Mouse (Mus musculus) heart, embryonic 16.5 days (tissue): ENCODE results near the gene Mapk8ip2. TPM values are rescaled to one million over a fixed set of nuclear protein-coding genes. Genes with fewer than 3 reads are reported as not detected.
A peak's percentile ranks its signal among the peaks of the same experiment; 100 is the strongest.

ENCODE experiments used
- ATAC-seq: fragments of 200-750 bp; cut with Nextera tagmentation; replicated peaks from 2 replicates; pipeline ENCODE4 v1.8.0; 2017; ENCODE audit warnings: moderate number of reproducible peaks; ENCODE audit not compliant: insufficient read depth, low FRiP score; ENCODE audit errors: extremely low read depth
- H3K27ac ChIP-seq: fragments of 300-500 bp; sonication (generic); 2 replicates; pipeline ENCODE4 v1.5.1; 2014; ENCODE audit warnings: mild to moderate bottlenecking, low read length, control low read depth, moderate library complexity
- H3K27me3 ChIP-seq: fragments of 300-500 bp; sonication (generic); 2 replicates; pipeline ENCODE4 v1.6.1; 2014; ENCODE audit warnings: low read length, mixed read lengths; ENCODE audit not compliant: control insufficient read depth, insufficient read depth
- H3K36me3 ChIP-seq: fragments of 300-500 bp; sonication (generic); 2 replicates; pipeline ENCODE4 v1.6.1; 2014; ENCODE audit not compliant: control insufficient read depth, insufficient read depth
- H3K4me1 ChIP-seq: fragments of 300-500 bp; sonication (generic); 2 replicates; pipeline ENCODE4 v1.6.1; 2014; ENCODE audit warnings: low read length, mixed read lengths; ENCODE audit not compliant: control insufficient read depth, insufficient read depth
- H3K4me2 ChIP-seq: fragments of 300-500 bp; sonication (generic); 2 replicates; pipeline ENCODE4 v1.6.1; 2014; ENCODE audit warnings: low read depth, mild to moderate bottlenecking, control low read depth, low read length
- H3K4me3 ChIP-seq: fragments of 300-500 bp; sonication (generic); 2 replicates; pipeline ENCODE4 v1.5.1; 2014; ENCODE audit warnings: mild to moderate bottlenecking, control low read depth, low read length
- H3K9ac ChIP-seq: fragments of 300-500 bp; sonication (generic); 2 replicates; pipeline ENCODE4 v1.6.1; 2014; ENCODE audit warnings: low read length, control low read depth
- H3K9me3 ChIP-seq: fragments of 300-500 bp; sonication (generic); replicated peaks from 2 replicates; pipeline ENCODE4 v1.6.1; 2016; ENCODE audit warnings: low read length; ENCODE audit not compliant: control insufficient read depth
- WGBS: fragments of 180-500 bp; shearing (Covaris S2); extraction: QIAGEN DNeasy Blood & Tissue Kit; methylation state at CpG from one replicate; pipeline ENCODE4 v1.1.7; 2014; 5-methylcytosine and 5-hydroxymethylcytosine counted together
- polyA plus RNA-seq: library from polyadenylated mRNA; unstranded; fragments of >200 nt; fragmentation: Nextera tagmentation; extraction: Ambion mirVana; gene quantifications from 2 replicates; pipeline ENCODE4 v1.2.1, GENCODE M21; 2015

Mapk8ip2 gene
- polyA plus RNA-seq, 1 experiment from 2014 or later = 0.11 TPM

GRCm38 (mm10) chr15:89475293-89475600 lies 21.5 kb downstream of the Mapk8ip2 start:
- Histone ChIP-seq H3K27me3 (no peaks in the 10 kb centered on the region), H3K9me3 (no peaks in the 10 kb centered on the region), H3K4me1 (peaks cover 12% of the 10 kb centered on the region), H3K4me2 (peak overlapping the region; percentile 92), H3K27ac (no peak overlapping the region), H3K36me3 (no peaks in the 10 kb centered on the region), H3K9ac (peak overlapping the region; percentile 77), H3K4me3 (peak overlapping the region; percentile 66)
- WGBS = 91% methylated on average over 7 of the region's 7 CpGs
- no peak for ATAC-seq

- peak; percentile 95 for ATAC-seq
- peak overlapping the region; percentile 83 for H3K27ac ChIP-seq
- peak overlapping the region; percentile 66 for H3K4me3 ChIP-seq
- H3K9me3 ChIP-seq = no peaks in the 10 kb centered on the region
- WGBS = 8% methylated on average over 44 of the region's 44 CpGs
- H3K4me1 ChIP-seq = peaks cover 15% of the 10 kb centered on the region
- peak overlapping the region; percentile 92 for H3K4me2 ChIP-seq
- no peaks in the 10 kb centered on the region for H3K27me3 ChIP-seq
- H3K9ac ChIP-seq = peak overlapping the region; percentile 77
- no peaks in the 10 kb centered on the region for H3K36me3 ChIP-seq
These were observed 22.1 kb downstream of the Mapk8ip2 start for GRCm38 (mm10) chr15:89475611-89476474.

GRCm38 (mm10) chr15:89476475-89476815 lies 22.7 kb downstream of the Mapk8ip2 start:
- Histone ChIP-seq H3K36me3 (no peaks in the 10 kb centered on the region), H3K9me3 (no peaks in the 10 kb centered on the region), H3K4me2 (peak overlapping the region; percentile 92), H3K27me3 (no peaks in the 10 kb centered on the region), H3K27ac (peak overlapping the region; percentile 83), H3K4me3 (peak overlapping the region; percentile 66), H3K9ac (peak overlapping the region; percentile 77), H3K4me1 (peaks cover 15% of the 10 kb centered on the region)
- ATAC-seq = no peak
- WGBS = 4% methylated on average over 5 of the region's 5 CpGs

GRCm38 (mm10) chr15:89477091-89477491 lies 23.4 kb downstream of the Mapk8ip2 start, which contains the start of gene Arsa:
Arsa (minus strand) TSS chr15:89477425.
- Histone ChIP-seq H3K9me3 (no peaks in the 10 kb centered on the region), H3K27me3 (no peaks in the 10 kb centered on the region), H3K4me1 (peaks cover 15% of the 10 kb centered on the region), H3K4me3 (peak within 1 kb of the TSS; percentile 66), H3K36me3 (no peaks in the 10 kb centered on the region), H3K27ac (peak within 1 kb of the TSS; percentile 83), H3K4me2 (peak within 1 kb of the TSS; percentile 92), H3K9ac (peak within 1 kb of the TSS; percentile 77)
- WGBS = 28% methylated on average over 9 of the region's 9 CpGs
- no peak for ATAC-seq

- Histone ChIP-seq H3K4me1 (peaks cover 15% of the 10 kb centered on the region), H3K27ac (peak overlapping the region; percentile 25; the same call in 1 of the 2 replicates), H3K4me3 (no peak overlapping the region), H3K27me3 (no peaks in the 10 kb centered on the region), H3K36me3 (no peaks in the 10 kb centered on the region), H3K9ac (no peak overlapping the region), H3K9me3 (no peaks in the 10 kb centered on the region; the same call in 1 of the 2 replicates), H3K4me2 (no peak overlapping the region)
- 56% methylated on average over 8 of the region's 8 CpGs for WGBS
- no peak for ATAC-seq
These were observed 24.1 kb downstream of the Mapk8ip2 start for GRCm38 (mm10) chr15:89477806-89478205.

GRCm38 (mm10) chr15:89478622-89479021 lies 24.9 kb downstream of the Mapk8ip2 start:
- ATAC-seq = no peak
- no peak overlapping the region for H3K4me2 ChIP-seq
- no peak overlapping the region for H3K9ac ChIP-seq
- H3K9me3 ChIP-seq = no peaks in the 10 kb centered on the region; the same call in 1 of the 2 replicates
- no peak overlapping the region for H3K4me3 ChIP-seq
- peaks cover 15% of the 10 kb centered on the region for H3K4me1 ChIP-seq
- H3K27ac ChIP-seq = no peak overlapping the region
- H3K36me3 ChIP-seq = no peaks in the 10 kb centered on the region
- WGBS = 86% methylated on average over 3 of the region's 3 CpGs
- no peaks in the 10 kb centered on the region for H3K27me3 ChIP-seq

- Histone ChIP-seq H3K9me3 (no peaks in the 10 kb centered on the region; the same call in 1 of the 2 replicates), H3K4me2 (peak overlapping the region; percentile 34), H3K27ac (peak overlapping the region; percentile 73), H3K36me3 (no peaks in the 10 kb centered on the region), H3K4me3 (no peak overlapping the region), H3K4me1 (peaks cover 10% of the 10 kb centered on the region), H3K9ac (no peak overlapping the region), H3K27me3 (no peaks in the 10 kb centered on the region)
- 42% methylated on average over 8 of the region's 8 CpGs for whole genome bisulfite sequencing
- ATAC-seq = peak; percentile 56
These were observed 26.9 kb downstream of the Mapk8ip2 start for GRCm38 (mm10) chr15:89480584-89480983.

- Histone ChIP-seq H3K9me3 (peaks cover 8% of the 10 kb centered on the region; the same call in 1 of the 2 replicates), H3K4me2 (no peak overlapping the region), H3K36me3 (no peaks in the 10 kb centered on the region), H3K27me3 (no peaks in the 10 kb centered on the region), H3K4me3 (no peak overlapping the region), H3K4me1 (no peaks in the 10 kb centered on the region), H3K9ac (no peak overlapping the region), H3K27ac (no peak overlapping the region)
- 59% methylated on average over 12 of the region's 12 CpGs for WGBS
- ATAC-seq = no peak
These were observed 34.5 kb downstream of the Mapk8ip2 start for GRCm38 (mm10) chr15:89488182-89488581.

- H3K9ac ChIP-seq = no peak overlapping the region
- 36% methylated on average over 14 of the region's 14 CpGs for WGBS
- no peak for ATAC-seq
- peaks cover 8% of the 10 kb centered on the region; the same call in 1 of the 2 replicates for H3K9me3 ChIP-seq
- no peak overlapping the region for H3K27ac ChIP-seq
- H3K4me2 ChIP-seq = no peak overlapping the region
- H3K4me1 ChIP-seq = no peaks in the 10 kb centered on the region
- H3K27me3 ChIP-seq = no peaks in the 10 kb centered on the region
- no peaks in the 10 kb centered on the region for H3K36me3 ChIP-seq
- no peak overlapping the region for H3K4me3 ChIP-seq
These were observed 35.0 kb downstream of the Mapk8ip2 start for GRCm38 (mm10) chr15:89488611-89489117.
